In the genomic region with DNA sequence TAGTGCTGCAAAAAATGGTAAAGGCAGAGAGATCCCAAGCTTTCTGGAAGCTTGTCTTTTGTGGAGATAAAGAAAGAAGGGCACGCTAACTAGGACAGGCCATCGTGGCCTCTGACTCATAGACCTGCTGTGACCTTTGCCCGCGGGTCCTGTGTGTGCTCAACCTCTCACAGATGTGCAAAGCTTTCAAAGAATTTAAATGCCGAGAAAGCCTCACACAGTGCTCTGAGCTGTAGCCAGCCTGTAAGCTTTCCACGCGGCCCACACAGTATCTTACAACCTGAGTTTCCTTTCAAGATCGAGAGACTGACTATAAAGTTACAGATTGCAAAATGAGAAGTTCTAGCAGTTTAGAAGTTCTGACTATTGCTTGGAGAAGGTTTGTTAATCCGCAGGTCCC, we compare ENCODE assay signal across 17 mouse cellular contexts. TPM values are rescaled to one million over a fixed set of nuclear protein-coding genes. Genes with fewer than 3 reads are reported as not detected.
DNase-seq lines count a peak whose midpoint lies in the region; ATAC-seq and TF ChIP-seq lines count a peak whose summit lies in the region.
"Had no signal": no experiment of that assay in that cellular context is flagged by ENCODE, and none has a peak within 500 bp of the region (broad histone marks: within the 10 kb centered on the region; RNA-seq: fewer than 3 reads in every experiment).

No protein-coding gene starts in this region.

- intact Hi-C loops in left cerebral cortex, postnatal 4 days (cut with DNase I), result no loop called here

- peak overlapping the region; percentile 28; the same call in 1 of the 2 replicates for H3K27ac ChIP-seq in midbrain, embryonic 10.5 days (replicated peaks)
- no peak overlapping the region for H3K27ac ChIP-seq in midbrain, embryonic 14.5 days (replicated peaks; ENCODE audit: low read depth, low read length)
- H3K27ac ChIP-seq in liver, postnatal 0 days (ENCODE audit: low read depth), result peak overlapping the region; percentile 56
- H3K27ac ChIP-seq: embryonic facial prominence, embryonic 13.5 days; midbrain, embryonic 12.5 days; neural tube, embryonic 13.5 days had no signal

- 0 out of 2 replicates have a peak, but pooled peaks have one; percentile 31 for TF ChIP-seq EP300 in liver, postnatal 0 days (IDR thresholded peaks at IDR 0.05; ENCODE audit: low read depth)

- H3K27me3 ChIP-seq in midbrain, embryonic 10.5 days (ENCODE audit: low read depth, poor library complexity, severe bottlenecking), result no peaks in the 10 kb centered on the region
- H3K27me3 ChIP-seq in midbrain, embryonic 14.5 days (ENCODE audit: control insufficient read depth, insufficient read depth, low read length), result no peaks in the 10 kb centered on the region
- no peaks in the 10 kb centered on the region for H3K27me3 ChIP-seq in liver, postnatal 0 days (ENCODE audit: insufficient read depth, low read length)
- H3K27me3 ChIP-seq: embryonic facial prominence, embryonic 13.5 days; midbrain, embryonic 12.5 days; neural tube, embryonic 13.5 days had no signal

- no peak overlapping the region for H3K4me3 ChIP-seq in midbrain, embryonic 10.5 days
- no peak overlapping the region for H3K4me3 ChIP-seq in midbrain, embryonic 14.5 days (replicated peaks; ENCODE audit: low read depth, low read length)
- no peak overlapping the region for H3K4me3 ChIP-seq in liver, postnatal 0 days (ENCODE audit: low read depth, low read length)
- H3K4me3 ChIP-seq: embryonic facial prominence, embryonic 13.5 days; midbrain, embryonic 12.5 days; neural tube, embryonic 13.5 days had no signal

- ATAC-seq in midbrain, embryonic 14.5 days (ENCODE audit: low FRiP score, low TSS enrichment), result no peak
- ATAC-seq in activated CD4-positive, CD25-positive, alpha-beta regulatory T cell, adult 4 months, result peak; percentile 53
- peak; percentile 78 for ATAC-seq in liver, postnatal 0 days

- H3K4me2 ChIP-seq in midbrain, embryonic 14.5 days (ENCODE audit: low read length), result no peak overlapping the region
- no peak overlapping the region for H3K4me2 ChIP-seq in liver, postnatal 0 days (ENCODE audit: low read depth, low read length)
- H3K4me2 ChIP-seq: embryonic facial prominence, embryonic 13.5 days; lung, embryonic 14.5 days; midbrain, embryonic 12.5 days; neural tube, embryonic 13.5 days had no signal

- DNase-seq in embryo, embryonic 10 days (ENCODE audit: low spot score), result peak; percentile 61
- no peak for DNase-seq in embryo, embryonic 9.5 days (ENCODE audit: extremely low spot score)
- no peak for DNase-seq in midbrain, embryonic 10.5 days (ENCODE audit: low spot score)
- DNase-seq in midbrain, embryonic 14.5 days, result no peak
- peak; percentile 66 for DNase-seq in liver, postnatal 0 days
- no peak for DNase-seq in left cerebral cortex, postnatal 4 days
- DNase-seq in kidney, postnatal 10 days, result no peak
- DNase-seq: adrenal gland, postnatal 25 days; cerebellum, adult 8-10 months; gastrocnemius, postnatal 36 days; lung, embryonic 14.5 days; spleen, adult 18-20 months; thymus, adult 18-20 months had no signal

- no peak overlapping the region for H3K9ac ChIP-seq in midbrain, embryonic 14.5 days (replicated peaks; ENCODE audit: low read length)
- no peak overlapping the region for H3K9ac ChIP-seq in liver, postnatal 0 days (replicated peaks)
- H3K9ac ChIP-seq: embryonic facial prominence, embryonic 13.5 days; lung, embryonic 14.5 days; midbrain, embryonic 12.5 days; neural tube, embryonic 13.5 days had no signal

- no peaks in the 10 kb centered on the region for H3K9me3 ChIP-seq in midbrain, embryonic 10.5 days (replicated peaks)
- H3K9me3 ChIP-seq in midbrain, embryonic 14.5 days (ENCODE audit: control insufficient read depth, low read length), result no peaks in the 10 kb centered on the region
- H3K9me3 ChIP-seq in liver, postnatal 0 days (ENCODE audit: low read length), result no peaks in the 10 kb centered on the region
- H3K9me3 ChIP-seq: embryonic facial prominence, embryonic 13.5 days; midbrain, embryonic 12.5 days; neural tube, embryonic 13.5 days had no signal

- H3K4me1 ChIP-seq in midbrain, embryonic 10.5 days, result peaks cover 28% of the 10 kb centered on the region
- H3K4me1 ChIP-seq in midbrain, embryonic 14.5 days (ENCODE audit: control insufficient read depth, insufficient read depth, low read length), result no peaks in the 10 kb centered on the region
- peaks cover 24% of the 10 kb centered on the region for H3K4me1 ChIP-seq in liver, postnatal 0 days (ENCODE audit: insufficient read depth)
- H3K4me1 ChIP-seq: embryonic facial prominence, embryonic 13.5 days had no signal

- 34% methylated on average over 9 of the region's 9 CpGs for WGBS in midbrain, embryonic 10.5 days
- WGBS in midbrain, embryonic 14.5 days, result 42% methylated on average over 9 of the region's 9 CpGs
- WGBS in liver, postnatal 0 days (ENCODE audit: insufficient replicate concordance), result 49% methylated on average over 9 of the region's 9 CpGs

- TF ChIP-seq CTCF in liver, postnatal 0 days (IDR thresholded peaks at IDR 0.05; ENCODE audit: low read depth), result no peak

- H3K36me3 ChIP-seq in midbrain, embryonic 10.5 days, result no peaks in the 10 kb centered on the region
- H3K36me3 ChIP-seq in midbrain, embryonic 14.5 days (ENCODE audit: control insufficient read depth, insufficient read depth, low read length), result no peaks in the 10 kb centered on the region
- no peaks in the 10 kb centered on the region for H3K36me3 ChIP-seq in liver, postnatal 0 days (replicated peaks; ENCODE audit: insufficient read depth, low read length)
- H3K36me3 ChIP-seq: embryonic facial prominence, embryonic 13.5 days; midbrain, embryonic 12.5 days; neural tube, embryonic 13.5 days had no signal

RNA-seq across cellular contexts. Expression of gene Cry2, which starts 12.0 kb away (rescaled TPM):
- polyA plus RNA-seq in midbrain, embryonic 10.5 days (2016; fragmentation: Nextera tagmentation; extraction: Ambion mirVana), result 32.8 and 36.2 TPM in 2 replicates
- polyA plus RNA-seq in midbrain, embryonic 14.5 days (2014; fragmentation: Nextera tagmentation; extraction: Ambion mirVana), result 33.3 and 33.9 TPM in 2 replicates
- 1 to 10 TPM; 4.2 to 6.3 TPM for polyA plus RNA-seq in activated CD4-positive, CD25-positive, alpha-beta regulatory T cell, adult 4 months (2017; shearing (Covaris generic))
- 9.6 and 11.9 TPM in 2 replicates for polyA plus RNA-seq in liver, postnatal 0 days (2015; fragmentation: Nextera tagmentation; extraction: Ambion mirVana)
- 10 to 100 TPM; 74.6 to 75.8 TPM for total RNA-seq in left cerebral cortex, postnatal 4 days (2021)

RNA-seq across cellular contexts. Expression of gene Slc35c1, which starts 14.4 kb away (rescaled TPM):
- polyA plus RNA-seq in midbrain, embryonic 10.5 days (2016; fragmentation: Nextera tagmentation; extraction: Ambion mirVana), result 12.8 and 15.1 TPM in 2 replicates
- polyA plus RNA-seq in midbrain, embryonic 14.5 days (2014; fragmentation: Nextera tagmentation; extraction: Ambion mirVana), result 8.6 and 11.9 TPM in 2 replicates
- polyA plus RNA-seq in activated CD4-positive, CD25-positive, alpha-beta regulatory T cell, adult 4 months (2017; shearing (Covaris generic)), result 10 to 100 TPM; 36.6 to 47.3 TPM
- polyA plus RNA-seq in liver, postnatal 0 days (2015; fragmentation: Nextera tagmentation; extraction: Ambion mirVana), result 9.0 and 9.3 TPM in 2 replicates
- total RNA-seq in left cerebral cortex, postnatal 4 days (2021), result 10 to 100 TPM; 18.0 to 18.1 TPM

RNA-seq across cellular contexts. Expression of gene Mapk8ip1, which starts 44.8 kb away (rescaled TPM):
- polyA plus RNA-seq in midbrain, embryonic 10.5 days (2016; fragmentation: Nextera tagmentation; extraction: Ambion mirVana), result 58.3 and 70.5 TPM in 2 replicates
- polyA plus RNA-seq in midbrain, embryonic 14.5 days (2014; fragmentation: Nextera tagmentation; extraction: Ambion mirVana), result 62.4 and 117 TPM in 2 replicates
- under 1 TPM; 0.36 to 0.45 TPM for polyA plus RNA-seq in activated CD4-positive, CD25-positive, alpha-beta regulatory T cell, adult 4 months (2017; shearing (Covaris generic))
- 2.6 and 2.8 TPM in 2 replicates for polyA plus RNA-seq in liver, postnatal 0 days (2015; fragmentation: Nextera tagmentation; extraction: Ambion mirVana)
- total RNA-seq in left cerebral cortex, postnatal 4 days (2021), result 100 to 1,000 TPM; 306 to 339 TPM

Comparison
In these comparisons a context has a peak if more than half of its experiments do, and no peak if none do; other contexts are left out.
1. DNase-seq: peak in embryo, embryonic 10 days (single experiment) and liver, postnatal 0 days (single experiment); none in embryo, embryonic 9.5 days (single experiment), midbrain, embryonic 10.5 days (single experiment), midbrain, embryonic 14.5 days (single experiment), left cerebral cortex, postnatal 4 days (single experiment) and kidney, postnatal 10 days (single experiment).
2. RNA of gene Mapk8ip1, which starts 44.8 kb away (polyA plus RNA-seq): 62.4 to 117 TPM in midbrain, embryonic 14.5 days and 58.3 to 70.5 TPM in midbrain, embryonic 10.5 days; 2.6 to 2.8 TPM in liver, postnatal 0 days and 0.36 to 0.45 TPM in activated CD4-positive, CD25-positive, alpha-beta regulatory T cell, adult 4 months; every median in the first group is over 10 times any median in the second.